Mouse (Mus musculus): ENCODE measurements around the gene Nutf2. TPM values are rescaled to one million over a fixed set of nuclear protein-coding genes. Genes with fewer than 3 reads are reported as not detected.

Nutf2 gene
- polyA plus RNA-seq (2015; fragmentation: Nextera tagmentation; extraction: Ambion mirVana) = 87.7 and 97.3 TPM in 2 replicates

DNA sequence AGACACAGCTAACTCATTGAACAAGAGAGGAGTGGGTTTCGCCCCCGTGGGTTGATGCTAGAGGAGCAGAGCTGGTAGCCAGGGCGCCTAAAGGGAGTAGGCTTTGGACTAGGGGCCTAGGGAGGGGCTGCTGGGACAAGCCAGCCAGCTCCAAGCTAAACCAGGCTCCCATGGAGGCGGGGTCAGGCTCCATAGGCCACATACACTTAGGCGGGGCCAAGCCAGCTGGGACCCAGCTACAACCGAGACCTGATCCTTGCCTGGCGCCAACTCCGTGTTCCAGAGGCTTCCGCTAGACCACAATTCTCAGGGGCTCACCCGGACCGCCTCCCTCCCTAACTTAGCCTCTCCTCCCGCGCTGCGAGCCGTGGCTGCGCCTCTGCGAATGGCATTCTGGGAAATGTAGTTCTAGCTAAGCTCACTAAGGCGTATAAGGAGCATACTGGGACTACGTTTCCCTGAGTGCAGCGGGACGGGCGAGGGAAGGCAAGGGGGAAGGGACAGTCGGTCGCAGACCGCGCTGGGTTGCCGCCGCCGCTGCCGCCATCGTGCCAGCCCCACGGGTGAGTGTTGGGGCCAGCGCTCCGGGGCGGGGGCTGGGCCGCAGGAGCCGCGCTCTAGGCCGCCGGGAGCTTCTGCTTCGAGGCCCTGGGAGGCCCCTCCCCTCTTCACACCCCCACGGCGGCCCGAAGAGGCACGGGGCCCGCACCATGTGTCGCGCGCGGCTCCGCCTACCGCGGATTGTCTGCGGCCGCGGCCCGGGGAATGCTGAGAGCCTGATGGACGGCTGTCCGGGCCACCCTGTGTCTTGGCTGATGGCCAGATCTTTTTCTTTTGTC is at the start of gene Nutf2:
Gene Nutf2, plus strand, starts transcription at position 438 of the 839 bp plus-strand sequence.
- Histone ChIP-seq H3K4me1 (replicated peaks; ENCODE audit: control insufficient read depth, insufficient read depth, low read length) (peaks cover 10% of the 10 kb centered on the region), H3K4me2 (replicated peaks; ENCODE audit: low read depth) (peak within 1 kb of the TSS; percentile 86), H3K36me3 (ENCODE audit: control insufficient read depth, insufficient read depth) (no peaks in the 10 kb centered on the region; the same call in 1 of the 2 replicates), H3K27me3 (replicated peaks; ENCODE audit: control insufficient read depth, insufficient read depth, low read length) (no peaks in the 10 kb centered on the region), H3K9me3 (ENCODE audit: control insufficient read depth) (no peaks in the 10 kb centered on the region), H3K9ac (ENCODE audit: low read depth, low read length) (peak within 1 kb of the TSS; percentile 73), H3K27ac (ENCODE audit: low read depth, low read length) (peak within 1 kb of the TSS; percentile 77), H3K4me3 (ENCODE audit: low read depth, low read length) (peak within 1 kb of the TSS; percentile 89)
- TF ChIP-seq CTCF (IDR thresholded peaks at IDR 0.05; ENCODE audit: low read depth) = no peak; the same call in 1 of the 2 replicates
- WGBS = under 1% methylated on average over 53 of the region's 59 CpGs
- ATAC-seq = peak; percentile 98

DNA sequence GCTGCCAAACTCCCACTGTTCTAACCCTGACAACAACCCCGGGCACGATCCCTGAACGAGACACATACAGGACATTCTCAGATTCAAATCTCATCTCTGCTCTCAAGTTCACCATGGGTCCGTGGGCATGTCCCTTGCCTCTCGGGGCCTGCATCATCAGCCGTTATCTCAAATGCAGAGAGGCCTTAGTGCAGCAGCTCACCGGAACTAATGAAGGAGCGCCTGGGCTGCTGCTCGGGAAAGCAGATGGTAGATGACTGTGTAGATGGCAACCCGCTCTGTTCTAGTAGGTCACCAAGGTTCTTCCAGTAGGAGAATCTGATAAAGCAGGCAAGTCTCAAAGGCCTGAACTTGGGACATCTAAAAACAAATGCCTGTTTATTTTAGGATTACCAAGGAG is 49.3 kb upstream of the Nutf2 start:
- Histone ChIP-seq H3K9ac (ENCODE audit: low read depth, low read length) (no peak overlapping the region), H3K27me3 (replicated peaks; ENCODE audit: control insufficient read depth, insufficient read depth, low read length) (no peaks in the 10 kb centered on the region), H3K4me1 (replicated peaks; ENCODE audit: control insufficient read depth, insufficient read depth, low read length) (no peaks in the 10 kb centered on the region), H3K4me3 (ENCODE audit: low read depth, low read length) (no peak overlapping the region), H3K27ac (ENCODE audit: low read depth, low read length) (no peak overlapping the region), H3K4me2 (replicated peaks; ENCODE audit: low read depth) (no peak overlapping the region), H3K36me3 (ENCODE audit: control insufficient read depth, insufficient read depth) (no peaks in the 10 kb centered on the region; the same call in 1 of the 2 replicates), H3K9me3 (ENCODE audit: control insufficient read depth) (no peaks in the 10 kb centered on the region)
- WGBS = 78% methylated on average over 10 of the region's 10 CpGs
- no peak for TF ChIP-seq CTCF (IDR thresholded peaks at IDR 0.05; ENCODE audit: low read depth)
- no peak for ATAC-seq

DNA sequence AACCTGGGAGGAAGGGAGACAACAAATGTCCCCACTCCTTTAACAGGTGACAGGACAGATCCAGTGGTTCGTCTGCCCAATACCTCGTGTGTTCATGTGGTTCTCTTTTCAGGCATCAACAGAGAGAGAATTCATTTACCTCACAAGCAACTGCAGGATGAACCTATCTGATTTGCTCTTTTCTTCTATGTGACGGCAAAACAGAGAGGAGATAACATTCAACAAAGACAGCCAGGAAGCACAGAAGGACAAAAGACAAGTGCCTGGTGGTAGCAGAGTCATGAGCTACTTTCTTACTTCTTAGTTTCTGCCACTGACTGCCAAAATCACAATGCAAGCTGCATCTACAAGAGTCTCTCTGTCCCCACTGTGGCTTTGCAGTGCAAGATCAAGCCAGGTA is 48.8 kb upstream of the Nutf2 start:
- no peak overlapping the region for H3K9ac ChIP-seq (ENCODE audit: low read depth, low read length)
- H3K4me1 ChIP-seq (replicated peaks; ENCODE audit: control insufficient read depth, insufficient read depth, low read length) = no peaks in the 10 kb centered on the region
- no peaks in the 10 kb centered on the region for H3K27me3 ChIP-seq (replicated peaks; ENCODE audit: control insufficient read depth, insufficient read depth, low read length)
- no peak for TF ChIP-seq CTCF (IDR thresholded peaks at IDR 0.05; ENCODE audit: low read depth)
- H3K4me2 ChIP-seq (replicated peaks; ENCODE audit: low read depth) = no peak overlapping the region
- no peak for ATAC-seq
- no peak overlapping the region for H3K27ac ChIP-seq (ENCODE audit: low read depth, low read length)
- 68% methylated on average over 3 of the region's 3 CpGs for WGBS
- no peaks in the 10 kb centered on the region; the same call in 1 of the 2 replicates for H3K36me3 ChIP-seq (ENCODE audit: control insufficient read depth, insufficient read depth)
- H3K9me3 ChIP-seq (ENCODE audit: control insufficient read depth) = no peaks in the 10 kb centered on the region
- H3K4me3 ChIP-seq (ENCODE audit: low read depth, low read length) = no peak overlapping the region

DNA sequence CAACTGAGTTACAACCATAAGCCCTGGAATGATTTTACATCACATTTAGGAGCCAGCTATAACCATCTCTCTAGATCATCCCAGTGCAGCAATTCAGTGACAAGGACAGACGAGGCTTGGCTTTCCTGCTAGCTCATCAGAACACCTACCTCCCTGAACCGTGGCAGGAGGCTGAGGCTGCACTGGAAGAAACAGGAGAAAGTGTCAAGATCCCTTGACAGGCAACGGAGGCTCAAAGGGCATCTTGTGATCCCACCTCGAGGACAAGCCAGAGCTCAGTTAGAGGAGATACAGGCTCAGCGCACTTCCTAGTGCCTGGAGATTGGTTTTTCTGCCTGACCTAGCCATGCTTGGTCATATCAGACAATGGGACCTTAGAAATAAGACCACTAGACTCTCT is 47.9 kb upstream of the Nutf2 start:
- no peaks in the 10 kb centered on the region for H3K9me3 ChIP-seq (ENCODE audit: control insufficient read depth)
- H3K4me3 ChIP-seq (ENCODE audit: low read depth, low read length) = no peak overlapping the region
- no peak overlapping the region for H3K4me2 ChIP-seq (replicated peaks; ENCODE audit: low read depth)
- no peaks in the 10 kb centered on the region; the same call in 1 of the 2 replicates for H3K36me3 ChIP-seq (ENCODE audit: control insufficient read depth, insufficient read depth)
- no peak overlapping the region for H3K9ac ChIP-seq (ENCODE audit: low read depth, low read length)
- no peak overlapping the region for H3K27ac ChIP-seq (ENCODE audit: low read depth, low read length)
- ATAC-seq = no peak
- 60% methylated on average over 5 of the region's 5 CpGs for WGBS
- TF ChIP-seq CTCF (IDR thresholded peaks at IDR 0.05; ENCODE audit: low read depth) = no peak
- H3K4me1 ChIP-seq (replicated peaks; ENCODE audit: control insufficient read depth, insufficient read depth, low read length) = no peaks in the 10 kb centered on the region
- no peaks in the 10 kb centered on the region for H3K27me3 ChIP-seq (replicated peaks; ENCODE audit: control insufficient read depth, insufficient read depth, low read length)

DNA sequence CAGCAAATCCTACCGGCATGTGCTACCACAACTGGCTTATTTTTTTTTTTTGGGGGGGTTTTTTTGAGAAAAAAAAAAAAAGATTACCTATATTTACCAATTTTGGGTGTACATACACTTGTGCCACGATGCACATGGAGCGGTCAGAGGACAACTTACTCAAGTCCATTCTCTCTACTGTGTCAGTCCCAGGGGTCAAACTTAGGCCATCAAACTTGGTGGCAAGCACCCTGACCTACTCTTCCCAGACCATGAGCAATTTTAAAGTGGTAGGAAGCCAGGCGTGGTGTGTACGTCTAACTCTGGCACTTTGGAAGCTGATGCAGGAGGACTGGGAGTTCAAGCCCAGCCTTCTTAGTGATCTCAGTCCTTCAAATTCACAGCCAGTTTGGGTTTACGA is 47.1 kb upstream of the Nutf2 start:
- no peak for ATAC-seq
- no peaks in the 10 kb centered on the region for H3K4me1 ChIP-seq (replicated peaks; ENCODE audit: control insufficient read depth, insufficient read depth, low read length)
- WGBS = 99% methylated on average over 6 of the region's 6 CpGs

DNA sequence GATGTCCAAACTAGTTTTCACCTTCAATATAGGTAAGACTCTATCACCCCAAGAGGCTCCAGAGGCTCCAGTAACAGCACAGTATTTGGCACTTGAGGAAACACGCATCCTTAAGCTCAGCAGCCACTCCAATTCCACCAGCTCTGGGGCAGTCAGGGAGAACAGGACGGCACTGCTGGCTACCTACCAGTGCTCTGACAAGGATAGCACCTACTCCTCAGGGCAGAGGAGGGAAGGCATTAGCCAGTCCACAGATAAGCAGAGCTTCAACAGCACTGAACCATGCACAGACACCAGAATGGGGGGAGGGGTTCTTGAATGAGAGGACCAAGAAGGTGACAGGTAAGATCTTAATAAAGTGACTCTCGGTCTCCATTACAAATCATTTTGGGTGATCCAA is 40.7 kb upstream of the Nutf2 start:
- 93% methylated on average over 3 of the region's 3 CpGs for WGBS
- no peak for TF ChIP-seq CTCF (IDR thresholded peaks at IDR 0.05; ENCODE audit: low read depth)
- no peak overlapping the region for H3K9ac ChIP-seq (ENCODE audit: low read depth, low read length)

More for the DNA sequence above, 47.1 kb upstream of the Nutf2 start:
- Histone ChIP-seq H3K4me2 (replicated peaks; ENCODE audit: low read depth) (no peak overlapping the region), H3K9ac (ENCODE audit: low read depth, low read length) (no peak overlapping the region), H3K4me3 (ENCODE audit: low read depth, low read length) (no peak overlapping the region), H3K27me3 (replicated peaks; ENCODE audit: control insufficient read depth, insufficient read depth, low read length) (no peaks in the 10 kb centered on the region), H3K27ac (ENCODE audit: low read depth, low read length) (no peak overlapping the region), H3K9me3 (ENCODE audit: control insufficient read depth) (no peaks in the 10 kb centered on the region), H3K36me3 (ENCODE audit: control insufficient read depth, insufficient read depth) (peaks cover under 1% of the 10 kb centered on the region; the same call in 1 of the 2 replicates)
- no peak for TF ChIP-seq CTCF (IDR thresholded peaks at IDR 0.05; ENCODE audit: low read depth)

More for the DNA sequence above, 40.7 kb upstream of the Nutf2 start:
- Histone ChIP-seq H3K4me2 (replicated peaks; ENCODE audit: low read depth) (no peak overlapping the region), H3K36me3 (ENCODE audit: control insufficient read depth, insufficient read depth) (peaks cover 36% of the 10 kb centered on the region), H3K4me3 (ENCODE audit: low read depth, low read length) (no peak overlapping the region), H3K27ac (ENCODE audit: low read depth, low read length) (no peak overlapping the region), H3K4me1 (replicated peaks; ENCODE audit: control insufficient read depth, insufficient read depth, low read length) (no peaks in the 10 kb centered on the region; the same call in 1 of the 2 replicates), H3K9me3 (ENCODE audit: control insufficient read depth) (no peaks in the 10 kb centered on the region), H3K27me3 (replicated peaks; ENCODE audit: control insufficient read depth, insufficient read depth, low read length) (no peaks in the 10 kb centered on the region)
- no peak for ATAC-seq

All from intestine, postnatal 0 days (tissue).